ENCODE assay signal across 10 mouse cellular contexts in the genomic region with DNA sequence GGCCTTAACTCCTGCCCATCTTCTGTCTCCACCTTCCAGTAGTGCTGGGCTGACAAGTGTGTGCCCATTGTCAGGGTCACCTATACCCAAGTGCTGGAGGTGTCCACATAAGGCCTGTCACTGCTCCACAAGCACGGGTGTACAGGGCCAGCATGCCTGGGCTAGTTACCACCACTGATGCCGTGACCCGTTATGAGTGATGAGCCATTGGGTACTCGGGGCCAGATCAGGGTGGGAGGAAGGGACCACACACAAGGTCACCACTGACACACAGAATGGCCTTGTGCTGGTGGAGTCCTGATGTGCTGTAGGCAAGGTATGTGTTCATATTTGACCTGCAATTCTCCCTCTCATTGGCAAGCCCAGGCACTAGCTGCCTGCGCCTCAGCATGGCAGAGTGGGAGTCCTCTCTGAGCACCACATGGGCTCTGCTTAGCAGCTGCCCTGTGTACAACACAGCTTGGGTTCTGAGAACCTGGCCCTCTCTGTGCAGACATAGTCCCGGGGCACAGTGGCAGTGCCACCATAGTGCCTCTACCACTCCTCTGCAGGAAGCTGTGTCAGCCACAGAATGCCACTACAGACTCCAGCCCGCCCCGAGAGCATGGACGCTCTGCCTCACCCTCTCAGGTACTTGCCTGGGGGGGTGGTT. TPM values are rescaled to one million over a fixed set of nuclear protein-coding genes. Genes with fewer than 3 reads are reported as not detected.
A peak's percentile ranks its signal among the peaks of the same experiment; 100 is the strongest.
DNase-seq lines count a peak whose midpoint lies in the region; ATAC-seq and TF ChIP-seq lines count a peak whose summit lies in the region.
"Had no signal": no experiment of that assay in that cellular context is flagged by ENCODE, and none has a peak within 500 bp of the region (broad histone marks: within the 10 kb centered on the region; RNA-seq: fewer than 3 reads in every experiment).

No protein-coding gene starts in this region.

- no peak for TF ChIP-seq EP300 in stomach, postnatal 0 days (optimal IDR thresholded peaks at IDR 0.05)

- peaks cover 12% of the 10 kb centered on the region for H3K4me1 ChIP-seq in heart, embryonic 10.5 days
- H3K4me1 ChIP-seq in midbrain, embryonic 10.5 days, result no peaks in the 10 kb centered on the region
- H3K4me1 ChIP-seq in midbrain, postnatal 0 days (ENCODE audit: insufficient read depth, low read length), result no peaks in the 10 kb centered on the region
- H3K4me1 ChIP-seq in forebrain, postnatal 0 days (ENCODE audit: insufficient read depth), result no peaks in the 10 kb centered on the region
- no peaks in the 10 kb centered on the region for H3K4me1 ChIP-seq in stomach, postnatal 0 days (replicated peaks; ENCODE audit: control insufficient read depth, insufficient read depth)
- H3K4me1 ChIP-seq: limb, embryonic 12.5 days had no signal

- H3K9me3 ChIP-seq in heart, embryonic 10.5 days, result no peaks in the 10 kb centered on the region
- H3K9me3 ChIP-seq in midbrain, embryonic 10.5 days (replicated peaks), result no peaks in the 10 kb centered on the region
- no peaks in the 10 kb centered on the region for H3K9me3 ChIP-seq in midbrain, postnatal 0 days (ENCODE audit: low read length)
- H3K9me3 ChIP-seq in forebrain, postnatal 0 days (ENCODE audit: low read length), result no peaks in the 10 kb centered on the region
- no peaks in the 10 kb centered on the region for H3K9me3 ChIP-seq in stomach, postnatal 0 days (ENCODE audit: control insufficient read depth, low read length)
- H3K9me3 ChIP-seq: heart, embryonic 13.5 days; limb, embryonic 12.5 days had no signal

- H3K27me3 ChIP-seq in heart, embryonic 10.5 days (ENCODE audit: insufficient read depth, poor library complexity, severe bottlenecking), result no peaks in the 10 kb centered on the region
- no peaks in the 10 kb centered on the region for H3K27me3 ChIP-seq in midbrain, embryonic 10.5 days (ENCODE audit: low read depth, poor library complexity, severe bottlenecking)
- H3K27me3 ChIP-seq in midbrain, postnatal 0 days (ENCODE audit: insufficient read depth, low read length), result no peaks in the 10 kb centered on the region
- H3K27me3 ChIP-seq in forebrain, postnatal 0 days (ENCODE audit: insufficient read depth, low read length), result no peaks in the 10 kb centered on the region
- no peaks in the 10 kb centered on the region for H3K27me3 ChIP-seq in stomach, postnatal 0 days (ENCODE audit: control insufficient read depth, insufficient read depth, low read length)
- H3K27me3 ChIP-seq: heart, embryonic 13.5 days; limb, embryonic 12.5 days had no signal

- TF ChIP-seq CTCF in midbrain, postnatal 0 days (IDR thresholded peaks at IDR 0.05), result no peak
- no peak for TF ChIP-seq CTCF in forebrain, postnatal 0 days (IDR thresholded peaks at IDR 0.05; ENCODE audit: low read depth)
- no peak for TF ChIP-seq CTCF in stomach, postnatal 0 days (IDR thresholded peaks at IDR 0.05; ENCODE audit: low read depth)

- no peak for DNase-seq in heart, embryonic 10.5 days (ENCODE audit: low spot score)
- DNase-seq in heart, postnatal 4 days, result no peak
- DNase-seq in midbrain, embryonic 10.5 days (ENCODE audit: low spot score), result no peak
- no peak for DNase-seq in midbrain, postnatal 0 days (ENCODE audit: low spot score)
- no peak for DNase-seq in forebrain, postnatal 0 days
- no peak for DNase-seq in stomach, postnatal 0 days (ENCODE audit: low spot score)
- no peak for DNase-seq in lung, adult 18-20 months

- peaks cover 91% of the 10 kb centered on the region for H3K36me3 ChIP-seq in heart, embryonic 10.5 days
- H3K36me3 ChIP-seq in midbrain, embryonic 10.5 days, result peaks cover 99% of the 10 kb centered on the region
- H3K36me3 ChIP-seq in midbrain, postnatal 0 days (ENCODE audit: insufficient read depth, low read length), result peaks cover 66% of the 10 kb centered on the region
- peaks cover 74% of the 10 kb centered on the region for H3K36me3 ChIP-seq in forebrain, postnatal 0 days (ENCODE audit: insufficient read depth)
- peaks cover 22% of the 10 kb centered on the region for H3K36me3 ChIP-seq in stomach, postnatal 0 days (ENCODE audit: control insufficient read depth, insufficient read depth, low read length)

- H3K27ac ChIP-seq in heart, embryonic 10.5 days, result peak overlapping the region; percentile 39; the same call in 1 of the 2 replicates
- peak overlapping the region; percentile 24; the same call in 1 of the 2 replicates for H3K27ac ChIP-seq in midbrain, embryonic 10.5 days (replicated peaks)
- no peak overlapping the region for H3K27ac ChIP-seq in midbrain, postnatal 0 days (ENCODE audit: low read depth, low read length)
- no peak overlapping the region for H3K27ac ChIP-seq in forebrain, postnatal 0 days (ENCODE audit: low read depth, low read length)
- no peak overlapping the region for H3K27ac ChIP-seq in stomach, postnatal 0 days (replicated peaks)
- H3K27ac ChIP-seq: heart, embryonic 13.5 days; limb, embryonic 12.5 days had no signal

- no peak overlapping the region for H3K4me2 ChIP-seq in midbrain, postnatal 0 days (ENCODE audit: low read depth, low read length, poor library complexity, severe bottlenecking)
- no peak overlapping the region for H3K4me2 ChIP-seq in forebrain, postnatal 0 days (ENCODE audit: low read depth)
- H3K4me2 ChIP-seq in stomach, postnatal 0 days (replicated peaks; ENCODE audit: low read depth), result no peak overlapping the region
- H3K4me2 ChIP-seq: heart, embryonic 13.5 days; limb, embryonic 12.5 days had no signal

- ATAC-seq in midbrain, postnatal 0 days (ENCODE audit: low FRiP score), result no peak; the same call in 1 of the 2 replicates
- ATAC-seq in forebrain, postnatal 0 days, result peak; percentile 14; the same call in 1 of the 2 replicates
- ATAC-seq in stomach, postnatal 0 days (ENCODE audit: low FRiP score, low TSS enrichment), result 0 out of 2 replicates have a peak, but pooled peaks have one; percentile 3

- H3K4me3 ChIP-seq in heart, embryonic 10.5 days, result no peak overlapping the region
- no peak overlapping the region for H3K4me3 ChIP-seq in midbrain, embryonic 10.5 days
- H3K4me3 ChIP-seq in midbrain, postnatal 0 days (ENCODE audit: low read depth, low read length), result no peak overlapping the region
- H3K4me3 ChIP-seq in forebrain, postnatal 0 days (ENCODE audit: low read depth, low read length), result no peak overlapping the region
- H3K4me3 ChIP-seq in stomach, postnatal 0 days (ENCODE audit: low read depth, low read length), result no peak overlapping the region
- H3K4me3 ChIP-seq: heart, embryonic 13.5 days; limb, embryonic 12.5 days had no signal

- no peak overlapping the region for H3K9ac ChIP-seq in midbrain, postnatal 0 days (replicated peaks; ENCODE audit: low read length, poor library complexity, severe bottlenecking)
- no peak overlapping the region; the same call in 1 of the 2 replicates for H3K9ac ChIP-seq in forebrain, postnatal 0 days
- no peak overlapping the region for H3K9ac ChIP-seq in stomach, postnatal 0 days (ENCODE audit: low read length)
- H3K9ac ChIP-seq: heart, embryonic 13.5 days; limb, embryonic 12.5 days had no signal

- WGBS in heart, embryonic 10.5 days, result 89% methylated on average over 9 of the region's 9 CpGs
- 95% methylated on average over 9 of the region's 9 CpGs for WGBS in midbrain, embryonic 10.5 days
- 89% methylated on average over 9 of the region's 9 CpGs for WGBS in midbrain, postnatal 0 days
- WGBS in forebrain, postnatal 0 days, result 92% methylated on average over 9 of the region's 9 CpGs
- WGBS in stomach, postnatal 0 days, result 78% methylated on average over 9 of the region's 9 CpGs

RNA-seq across cellular contexts. Expression of gene Isyna1, which starts 9.4 kb away (rescaled TPM):
- polyA plus RNA-seq in heart, embryonic 10.5 days (2016; fragmentation: Nextera tagmentation; extraction: Ambion mirVana), result 192 and 214 TPM in 2 replicates
- total RNA-seq in heart, postnatal 4 days (2021), result 10 to 100 TPM; 38.9 to 41.6 TPM
- 126 and 137 TPM in 2 replicates for polyA plus RNA-seq in midbrain, embryonic 10.5 days (2016; fragmentation: Nextera tagmentation; extraction: Ambion mirVana)
- 176 and 180 TPM in 2 replicates for total RNA-seq in midbrain, postnatal 0 days (2014; rRNA removed)
- polyA plus RNA-seq in midbrain, postnatal 0 days (2015; fragmentation: Nextera tagmentation; extraction: Ambion mirVana), result 140 and 146 TPM in 2 replicates
- 127 and 136 TPM in 2 replicates for total RNA-seq in forebrain, postnatal 0 days (2014; rRNA removed)
- 93.3 and 106 TPM in 2 replicates for polyA plus RNA-seq in forebrain, postnatal 0 days (2015; fragmentation: Nextera tagmentation; extraction: Ambion mirVana)
- polyA plus RNA-seq in stomach, postnatal 0 days (2015; fragmentation: Nextera tagmentation; extraction: Ambion mirVana), result 37.4 and 39.3 TPM in 2 replicates

RNA-seq across cellular contexts. Expression of gene Ssbp4, which starts 23.9 kb away (rescaled TPM):
- 67.3 and 107 TPM in 2 replicates for polyA plus RNA-seq in heart, embryonic 10.5 days (2016; fragmentation: Nextera tagmentation; extraction: Ambion mirVana)
- total RNA-seq in heart, postnatal 4 days (2021), result 10 to 100 TPM; 73.8 to 78.5 TPM
- polyA plus RNA-seq in midbrain, embryonic 10.5 days (2016; fragmentation: Nextera tagmentation; extraction: Ambion mirVana), result 73.3 and 78.8 TPM in 2 replicates
- total RNA-seq in midbrain, postnatal 0 days (2014; rRNA removed), result 279 and 392 TPM in 2 replicates
- polyA plus RNA-seq in midbrain, postnatal 0 days (2015; fragmentation: Nextera tagmentation; extraction: Ambion mirVana), result 230 and 247 TPM in 2 replicates
- 197 and 249 TPM in 2 replicates for total RNA-seq in forebrain, postnatal 0 days (2014; rRNA removed)
- polyA plus RNA-seq in forebrain, postnatal 0 days (2015; fragmentation: Nextera tagmentation; extraction: Ambion mirVana), result 204 and 221 TPM in 2 replicates
- polyA plus RNA-seq in stomach, postnatal 0 days (2015; fragmentation: Nextera tagmentation; extraction: Ambion mirVana), result 66.7 and 83.8 TPM in 2 replicates

RNA-seq across cellular contexts. Expression of gene Lrrc25, which starts 31.2 kb away (rescaled TPM):
- 0.15 and 1.4 TPM in 2 replicates for polyA plus RNA-seq in heart, embryonic 10.5 days (2016; fragmentation: Nextera tagmentation; extraction: Ambion mirVana)
- 1 to 10 TPM; 1.1 to 1.5 TPM for total RNA-seq in heart, postnatal 4 days (2021)
- 1.1 and 1.2 TPM in 2 replicates for polyA plus RNA-seq in midbrain, embryonic 10.5 days (2016; fragmentation: Nextera tagmentation; extraction: Ambion mirVana)
- 1.8 and 2.2 TPM in 2 replicates for total RNA-seq in midbrain, postnatal 0 days (2014; rRNA removed)
- polyA plus RNA-seq in midbrain, postnatal 0 days (2015; fragmentation: Nextera tagmentation; extraction: Ambion mirVana), result 0.74 and 1.4 TPM in 2 replicates
- 1.4 and 2.8 TPM in 2 replicates for total RNA-seq in forebrain, postnatal 0 days (2014; rRNA removed)
- polyA plus RNA-seq in forebrain, postnatal 0 days (2015; fragmentation: Nextera tagmentation; extraction: Ambion mirVana), result 1.2 TPM in 2 replicates
- polyA plus RNA-seq in stomach, postnatal 0 days (2015; fragmentation: Nextera tagmentation; extraction: Ambion mirVana), result 2.3 and 2.7 TPM in 2 replicates

RNA-seq across cellular contexts. Expression of gene Ell, which starts 45.5 kb away (rescaled TPM):
- 15.8 and 18.5 TPM in 2 replicates for polyA plus RNA-seq in heart, embryonic 10.5 days (2016; fragmentation: Nextera tagmentation; extraction: Ambion mirVana)
- total RNA-seq in heart, postnatal 4 days (2021), result 10 to 100 TPM; 16.7 to 17.6 TPM
- polyA plus RNA-seq in midbrain, embryonic 10.5 days (2016; fragmentation: Nextera tagmentation; extraction: Ambion mirVana), result 18.0 and 22.7 TPM in 2 replicates
- 10.2 and 14.1 TPM in 2 replicates for total RNA-seq in midbrain, postnatal 0 days (2014; rRNA removed)
- polyA plus RNA-seq in midbrain, postnatal 0 days (2015; fragmentation: Nextera tagmentation; extraction: Ambion mirVana), result 12.6 and 13.2 TPM in 2 replicates
- total RNA-seq in forebrain, postnatal 0 days (2014; rRNA removed), result 16.2 and 18.4 TPM in 2 replicates
- 9.7 and 11.0 TPM in 2 replicates for polyA plus RNA-seq in forebrain, postnatal 0 days (2015; fragmentation: Nextera tagmentation; extraction: Ambion mirVana)
- polyA plus RNA-seq in stomach, postnatal 0 days (2015; fragmentation: Nextera tagmentation; extraction: Ambion mirVana), result 11.1 and 13.5 TPM in 2 replicates

RNA-seq across cellular contexts. Expression of gene Gdf15, which starts 47.5 kb away (rescaled TPM):
- polyA plus RNA-seq in heart, embryonic 10.5 days (2016; fragmentation: Nextera tagmentation; extraction: Ambion mirVana), result 0.43 and 1.6 TPM in 2 replicates
- 1 to 10 TPM; 2.7 to 3.5 TPM for total RNA-seq in heart, postnatal 4 days (2021)
- polyA plus RNA-seq in midbrain, embryonic 10.5 days (2016; fragmentation: Nextera tagmentation; extraction: Ambion mirVana), result not detected in 2 replicates
- total RNA-seq in midbrain, postnatal 0 days (2014; rRNA removed), result 0.22 and 1.8 TPM in 2 replicates
- 0.26 and 0.32 TPM in 2 replicates for polyA plus RNA-seq in midbrain, postnatal 0 days (2015; fragmentation: Nextera tagmentation; extraction: Ambion mirVana)
- total RNA-seq in forebrain, postnatal 0 days (2014; rRNA removed), result 0.90 TPM in 1 of 2 replicates, not detected in the other
- polyA plus RNA-seq in forebrain, postnatal 0 days (2015; fragmentation: Nextera tagmentation; extraction: Ambion mirVana), result 0.18 and 0.26 TPM in 2 replicates
- 0.30 and 0.33 TPM in 2 replicates for polyA plus RNA-seq in stomach, postnatal 0 days (2015; fragmentation: Nextera tagmentation; extraction: Ambion mirVana)
- total RNA-seq: neutrophil, adult 5-6 weeks had no signal

Comparison
In these comparisons a context has a peak if more than half of its experiments do, and no peak if none do; other contexts are left out.
1. H3K27ac ChIP-seq: peak in heart, embryonic 10.5 days (single experiment) and midbrain, embryonic 10.5 days (single experiment); none in midbrain, postnatal 0 days (single experiment), forebrain, postnatal 0 days (single experiment) and stomach, postnatal 0 days (single experiment).